Mouse (Mus musculus): ENCODE results near the gene Abhd4.

Abhd4 gene

DNA sequence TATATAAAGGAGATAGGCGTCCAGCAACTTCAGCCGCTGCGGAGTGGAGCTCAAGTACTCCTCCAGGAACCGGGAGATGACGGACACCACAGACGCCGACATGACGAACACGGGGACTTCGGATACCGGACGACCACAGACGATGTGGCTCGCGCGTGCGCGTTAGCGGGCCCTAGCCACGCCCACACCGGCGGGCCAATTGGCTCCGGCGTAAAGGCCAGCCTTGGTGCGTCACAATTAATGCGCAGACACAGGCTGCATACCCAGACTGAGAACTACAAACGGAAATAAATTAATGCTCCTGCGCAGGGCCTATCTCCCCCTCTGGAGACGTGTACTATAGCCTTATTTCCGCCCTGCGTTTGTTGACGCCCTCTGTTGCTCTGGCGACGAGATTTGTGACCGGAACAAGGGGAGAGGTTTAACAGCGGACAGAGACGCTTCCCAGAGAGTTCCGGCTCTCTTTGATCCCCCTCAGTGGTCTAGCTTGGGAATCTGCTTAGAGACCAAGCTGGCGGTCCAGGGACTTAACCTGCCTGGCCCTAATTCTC lies at the start of gene Abhd4, which contains the start of gene Dad1:
Gene Abhd4, plus strand, starts transcription at position 448 of the 551 bp plus-strand sequence.
Gene Dad1, minus strand, starts transcription at position 364 of the 551 bp plus-strand sequence.
- peak; percentile 97 for DNase-seq (ENCODE audit: low read depth)

DNA sequence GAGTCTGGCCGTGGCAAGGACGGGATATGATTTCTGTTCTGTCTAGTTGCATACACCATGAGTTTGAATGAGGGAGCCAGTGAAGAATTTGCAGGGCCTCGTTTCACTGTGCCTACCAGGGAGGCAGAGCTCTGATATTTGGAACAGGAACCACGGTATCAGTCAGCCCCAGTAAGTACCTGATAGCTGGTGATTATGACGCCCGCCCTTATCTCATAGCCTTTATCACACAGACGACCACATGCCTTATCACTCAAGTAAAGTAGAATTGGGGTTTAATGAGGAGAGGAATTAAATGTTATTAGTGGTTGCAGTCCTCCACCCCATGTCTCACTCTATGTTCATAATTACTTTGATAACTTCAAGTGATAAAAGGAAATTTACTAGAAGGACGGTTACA lies 49.7 kb upstream of the Abhd4 start:
- peak; percentile 84 for DNase-seq (ENCODE audit: low read depth)

DNA sequence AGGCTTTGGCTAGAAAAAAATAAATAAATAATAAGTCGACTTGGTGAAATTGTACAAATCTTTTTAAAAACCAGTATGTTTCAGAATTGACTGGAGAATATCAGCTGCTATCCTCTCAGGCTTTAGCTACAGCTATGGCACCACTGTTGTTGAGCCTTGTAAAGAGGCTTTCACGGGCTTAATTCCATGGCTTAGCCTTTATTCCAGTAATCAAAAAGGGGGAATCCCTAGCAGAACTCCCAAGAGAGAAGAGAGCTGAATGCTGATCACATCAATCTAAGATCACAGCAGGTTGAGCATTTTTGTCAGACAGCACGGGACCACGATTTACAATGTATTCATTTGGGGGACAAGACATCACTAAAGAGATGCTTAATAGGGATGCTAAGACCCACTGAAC lies 49.2 kb upstream of the Abhd4 start:
- DNase-seq (ENCODE audit: low read depth), result no peak

DNA sequence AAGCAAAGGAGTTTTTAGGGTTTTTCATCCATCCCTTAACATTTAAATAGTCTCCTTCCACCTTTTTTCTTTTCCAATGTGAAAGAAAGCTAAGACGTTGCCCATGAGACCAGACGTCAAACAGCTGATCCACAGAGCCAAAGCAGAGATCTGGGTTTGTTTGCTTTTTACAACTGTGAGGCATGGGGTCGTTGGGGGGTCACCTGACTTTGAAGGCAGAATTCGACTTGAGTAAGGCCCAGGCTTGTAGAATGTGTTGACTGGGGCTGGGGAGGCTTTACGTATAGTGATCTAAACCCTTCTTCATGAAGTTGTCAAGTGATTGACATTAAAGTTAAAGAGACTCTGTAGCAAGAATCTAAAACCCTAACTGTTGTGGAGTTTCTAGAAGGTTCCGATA lies 48.1 kb upstream of the Abhd4 start:
- peak; percentile 69 for DNase-seq (ENCODE audit: low read depth)

DNA sequence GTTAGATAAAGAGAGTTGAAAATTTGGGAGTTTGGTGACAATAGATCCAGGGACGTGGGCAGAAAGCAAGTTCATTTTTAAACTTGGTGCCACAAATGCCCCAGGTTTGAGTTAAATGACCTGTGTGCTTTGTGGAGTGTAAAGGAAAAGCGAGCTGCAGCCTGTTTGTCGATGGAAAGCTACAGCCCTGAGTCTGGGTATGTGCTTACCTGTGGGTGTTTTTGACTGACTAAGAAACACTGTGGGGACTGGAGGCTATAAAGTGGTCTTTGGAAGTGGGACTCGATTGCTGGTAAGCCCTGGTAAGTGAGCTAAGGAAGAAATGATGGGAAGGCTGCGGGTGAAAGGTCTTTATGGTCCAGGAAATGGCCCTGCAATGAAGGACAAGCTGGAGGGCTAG lies 47.7 kb upstream of the Abhd4 start:
- peak; percentile 71 for DNase-seq (ENCODE audit: low read depth)

DNA sequence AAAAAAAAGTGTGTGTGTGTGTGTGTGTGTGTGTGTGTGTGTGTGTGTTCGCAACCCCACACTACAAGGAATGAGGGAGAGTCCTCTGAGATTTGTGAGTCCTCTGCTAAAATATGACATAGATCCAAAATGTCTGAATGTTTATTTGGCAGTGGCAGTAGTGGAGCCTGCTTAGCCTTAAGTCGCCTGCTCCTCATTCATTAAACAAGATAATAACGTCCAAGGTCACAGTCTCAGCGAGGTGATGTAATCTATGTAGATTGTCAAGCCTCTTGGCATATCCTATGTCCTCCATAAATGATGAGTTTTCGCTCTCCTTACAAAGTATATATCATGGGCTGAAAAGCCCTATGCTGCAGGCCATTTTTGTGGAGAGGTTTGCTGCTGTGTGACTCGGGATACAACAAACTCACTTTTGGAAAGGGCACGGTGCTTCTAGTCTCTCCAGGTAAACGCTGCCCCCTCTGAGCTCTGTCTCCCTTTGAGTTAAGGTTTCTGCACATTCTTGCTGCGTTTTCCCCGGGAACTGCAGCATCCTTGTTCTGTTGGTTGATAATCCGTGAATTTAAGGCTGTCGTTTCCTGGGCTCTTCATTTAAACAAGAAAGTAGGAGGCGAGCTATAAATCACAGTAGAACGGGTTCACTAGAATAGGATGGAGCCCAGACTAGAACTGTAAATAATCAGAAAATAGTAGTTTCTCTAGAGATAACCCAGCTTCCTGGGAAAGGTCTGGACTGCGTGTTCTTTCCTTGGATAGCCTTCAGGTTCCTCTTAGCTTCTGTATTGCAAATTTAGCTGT lies 47.0 kb upstream of the Abhd4 start:
- peak; percentile 63 for DNase-seq (ENCODE audit: low read depth)

DNA sequence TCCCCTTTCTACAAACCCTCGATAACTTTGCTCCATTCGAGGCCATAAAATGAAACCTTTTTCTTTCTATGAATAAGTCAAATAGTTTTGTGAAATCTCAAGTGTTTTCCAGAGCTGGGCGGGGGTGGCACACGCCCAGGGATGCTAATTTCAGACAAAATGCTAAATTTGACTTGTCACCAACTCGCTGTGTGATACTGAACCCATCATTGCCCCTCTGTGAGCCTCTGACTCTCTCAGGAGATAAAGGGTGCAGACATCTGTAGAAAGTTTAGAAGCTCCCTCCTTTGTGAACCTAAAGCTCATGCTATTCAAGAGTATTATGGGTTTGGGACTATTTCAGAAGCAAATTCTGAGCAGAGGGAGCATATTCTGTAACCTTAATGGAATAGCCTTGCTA lies 46.1 kb upstream of the Abhd4 start:
- peak; percentile 69 for DNase-seq (ENCODE audit: low read depth)

DNA sequence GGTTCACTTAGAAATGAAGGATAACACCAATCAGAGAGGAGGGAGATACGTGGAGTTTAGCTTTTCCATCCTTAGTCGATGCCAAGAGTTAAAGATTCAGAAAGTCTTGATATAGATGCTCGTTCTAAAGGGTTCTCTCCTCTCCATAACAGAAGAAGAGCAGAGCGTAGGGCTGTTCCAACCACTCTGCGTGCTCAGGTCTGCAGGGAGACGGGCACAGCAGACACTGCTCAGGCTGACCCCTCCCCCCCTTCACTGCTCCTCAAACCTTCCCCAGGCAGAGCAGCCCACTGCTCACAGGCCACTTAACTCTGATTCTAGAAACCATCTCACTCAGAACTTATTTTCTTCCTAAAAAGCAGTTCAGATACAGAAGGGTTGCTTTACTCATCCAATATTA lies 45.2 kb upstream of the Abhd4 start:
- DNase-seq (ENCODE audit: low read depth), result peak; percentile 72

DNA sequence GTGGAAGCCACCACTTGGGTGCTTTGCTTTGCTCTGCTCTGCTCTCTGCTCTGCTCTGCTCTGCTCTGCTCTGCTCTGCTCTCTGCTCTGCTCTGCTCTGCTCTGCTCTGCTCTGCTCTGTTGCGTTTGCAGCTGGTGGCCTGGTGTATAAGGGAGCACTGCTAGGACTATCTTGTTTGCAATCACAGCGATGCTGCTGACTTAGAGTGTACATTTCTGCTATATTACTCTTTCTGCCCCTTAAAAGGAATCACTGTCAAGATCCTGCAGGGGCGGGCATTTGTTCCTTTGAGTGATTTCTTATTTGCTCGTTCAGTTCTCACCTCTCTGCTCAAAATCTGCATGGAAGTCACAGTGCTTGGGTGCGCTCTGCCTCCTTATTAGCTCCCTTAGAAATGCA lies 44.1 kb upstream of the Abhd4 start:
- DNase-seq (ENCODE audit: low read depth), result no peak

DNA sequence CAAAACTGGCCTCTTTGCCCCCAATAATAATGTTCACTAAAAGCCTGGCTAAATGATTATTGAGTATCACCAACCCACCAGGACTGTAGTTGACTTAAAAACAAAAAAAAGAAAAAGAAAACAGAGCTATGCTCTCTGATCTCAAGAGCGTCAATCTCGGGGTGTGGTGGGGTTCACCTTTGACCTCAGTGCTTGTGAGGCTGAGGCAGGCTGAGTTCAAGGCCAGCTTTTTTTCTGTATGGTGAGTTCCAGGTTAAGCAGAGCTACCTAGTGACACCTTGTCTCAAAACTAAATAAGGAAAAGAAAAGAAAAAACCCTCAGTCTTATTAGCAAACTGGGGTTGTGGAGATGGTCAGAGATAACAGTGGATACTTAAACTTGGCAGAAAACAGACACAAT lies 43.6 kb upstream of the Abhd4 start:
- peak; percentile 75 for DNase-seq (ENCODE audit: low read depth)

DNA sequence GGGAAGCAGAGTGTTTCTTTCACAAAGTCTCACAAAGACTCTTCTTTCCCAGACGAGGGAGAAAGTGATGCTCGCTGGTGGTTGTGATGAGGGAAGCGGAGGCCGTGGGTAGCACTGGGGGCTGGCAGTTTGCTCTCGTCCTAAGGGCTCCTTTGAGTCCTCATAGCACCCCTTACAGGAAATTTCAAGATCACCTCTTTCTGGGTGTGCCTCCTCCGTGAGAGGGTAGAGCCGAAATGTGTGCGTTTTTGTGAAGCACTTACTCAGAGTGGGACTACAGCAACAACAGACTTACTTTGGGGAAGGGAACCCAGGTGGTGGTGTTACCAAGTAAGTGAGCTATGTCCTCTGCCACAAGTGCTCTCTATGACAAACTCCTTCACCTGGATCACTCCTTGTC lies 42.8 kb upstream of the Abhd4 start:
- DNase-seq (ENCODE audit: low read depth), result peak; percentile 82

DNA sequence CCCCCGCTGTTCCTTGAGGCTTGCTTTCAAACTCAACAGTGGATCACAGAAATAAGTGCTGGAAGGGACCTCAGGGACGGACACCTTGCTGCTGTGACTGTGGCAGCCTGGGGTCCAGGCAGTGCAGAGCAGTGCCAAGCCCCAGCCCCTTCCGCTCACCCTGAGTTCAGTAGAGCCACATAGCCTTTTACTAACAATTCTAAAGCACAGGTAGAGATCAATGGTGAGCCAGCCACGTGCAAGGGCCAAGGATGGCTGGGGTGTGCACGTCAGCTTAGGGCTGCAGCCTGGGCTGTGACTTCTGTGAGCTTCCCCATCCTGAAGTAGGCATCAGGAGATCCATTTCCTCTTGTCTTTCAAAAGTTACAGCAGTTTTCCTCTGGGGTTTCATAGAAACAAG lies 42.2 kb upstream of the Abhd4 start:
- peak; percentile 70 for DNase-seq (ENCODE audit: low read depth)

DNA sequence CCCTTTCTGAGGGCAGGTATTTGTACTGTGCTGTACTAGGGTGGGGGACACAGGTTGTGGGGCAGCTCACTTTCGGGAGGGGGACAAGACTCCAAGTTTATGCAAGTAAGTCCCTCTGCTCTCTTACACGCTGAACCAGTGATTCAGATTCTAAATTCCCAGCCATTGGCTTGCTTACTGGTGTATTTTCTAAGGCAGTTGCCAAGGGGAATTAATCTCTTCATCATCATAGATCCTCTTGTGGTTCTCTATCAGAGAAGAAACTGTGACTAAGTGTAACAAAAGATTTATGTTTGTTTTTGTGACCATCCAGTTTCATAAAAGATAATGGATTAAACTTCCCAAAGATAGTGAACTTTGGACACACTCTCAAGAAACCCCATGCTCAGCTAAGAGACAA lies 40.3 kb upstream of the Abhd4 start:
- DNase-seq (ENCODE audit: low read depth), result peak; percentile 76

DNA sequence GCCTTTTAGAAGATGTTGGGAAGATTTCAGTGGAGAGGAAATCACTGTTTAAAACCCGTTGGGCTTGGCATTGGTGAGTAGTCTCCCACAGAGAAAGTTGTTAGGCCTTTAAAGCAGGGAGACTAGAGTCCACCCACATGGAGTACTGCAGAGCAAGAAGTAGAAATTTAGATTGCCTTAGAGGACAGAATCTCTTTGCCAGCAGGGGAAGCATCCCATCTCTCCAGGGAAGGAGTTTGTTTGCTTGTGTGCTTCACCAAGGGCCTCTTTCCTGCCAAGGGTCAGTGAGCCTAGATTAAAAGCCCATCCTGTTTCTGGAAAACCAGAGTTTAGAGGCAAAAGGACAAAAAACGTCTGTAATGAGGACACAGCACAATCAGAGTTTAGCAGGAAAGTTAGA lies 39.5 kb upstream of the Abhd4 start:
- no peak for DNase-seq (ENCODE audit: low read depth)

DNA sequence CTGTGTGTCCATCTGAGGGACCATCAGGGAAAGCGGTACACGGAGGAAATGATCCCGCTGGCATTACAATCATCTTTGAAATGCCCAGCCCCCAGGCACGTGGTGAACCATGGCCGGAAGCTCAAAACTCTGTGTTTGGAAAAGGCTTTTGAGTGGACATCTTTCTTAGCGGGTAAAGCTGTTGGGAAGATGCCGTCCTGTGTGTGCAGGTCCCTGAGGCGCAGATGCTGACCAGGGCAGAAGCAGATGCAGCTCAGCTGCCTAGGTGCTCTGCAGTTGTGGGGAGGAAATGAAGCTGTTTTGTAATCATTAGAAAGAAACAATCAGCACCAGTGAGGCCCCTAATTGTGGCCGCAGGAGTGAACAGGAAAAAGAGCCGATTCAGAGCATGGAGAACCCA lies 39.1 kb upstream of the Abhd4 start:
- no peak for DNase-seq (ENCODE audit: low read depth)

DNA sequence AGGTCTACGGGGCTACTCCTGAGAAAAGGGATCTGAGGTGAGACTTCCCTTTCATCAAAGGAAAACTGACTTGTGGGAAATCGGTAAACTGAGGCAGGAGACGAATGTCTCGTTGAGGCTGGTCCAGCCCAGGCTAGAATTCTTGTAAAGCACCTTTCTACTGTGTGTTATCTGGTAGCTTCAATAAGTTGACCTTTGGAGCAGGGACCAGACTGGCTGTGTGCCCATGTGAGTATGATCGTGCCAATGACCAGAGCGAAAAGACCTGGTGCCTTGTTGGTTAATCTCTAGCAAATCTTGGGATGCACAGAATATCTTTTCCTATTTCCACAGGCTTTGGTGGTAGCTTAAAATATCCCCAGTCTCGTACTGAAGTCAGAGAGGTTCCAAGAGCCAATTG lies 37.9 kb upstream of the Abhd4 start:
- DNase-seq (ENCODE audit: low read depth), result no peak

DNA sequence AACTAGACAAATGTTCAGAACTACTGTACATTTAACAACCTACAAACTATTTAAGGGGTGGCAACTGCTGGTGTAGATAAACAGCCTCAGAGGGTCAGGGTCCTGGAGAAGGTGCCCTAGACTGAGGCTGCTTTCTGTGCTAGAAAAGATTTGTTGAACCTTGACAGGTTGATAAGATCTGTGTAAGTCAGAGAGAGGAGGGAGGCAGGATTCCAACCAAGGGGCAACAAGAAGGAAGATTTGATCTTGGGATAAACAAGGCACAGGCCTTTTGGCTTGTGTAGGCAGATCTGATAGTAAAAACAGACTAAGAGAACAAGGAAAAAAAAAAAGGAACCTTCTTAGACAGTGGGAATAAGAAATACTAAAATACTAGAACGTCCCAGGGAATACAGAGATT lies 35.8 kb upstream of the Abhd4 start:
- peak; percentile 72 for DNase-seq (ENCODE audit: low read depth)

DNA sequence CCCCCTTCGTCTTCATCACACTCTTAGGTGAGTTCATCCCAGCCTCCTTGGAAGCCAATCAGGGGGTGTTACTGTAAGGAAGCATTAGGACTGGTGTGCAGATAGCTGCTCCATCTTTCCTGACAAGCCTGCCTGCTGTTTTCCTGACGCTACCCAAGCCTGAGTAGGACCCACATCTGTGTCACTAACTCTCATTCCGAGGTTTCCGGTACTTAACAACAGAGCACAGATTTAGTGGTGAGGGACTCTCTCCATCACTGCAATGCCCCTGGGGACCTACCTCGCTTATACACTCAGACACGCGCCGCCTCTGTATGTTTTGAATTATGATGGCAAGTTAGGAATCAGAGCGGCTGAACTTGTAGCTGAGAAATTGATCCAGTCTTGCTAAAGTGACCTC lies 35.3 kb upstream of the Abhd4 start:
- DNase-seq (ENCODE audit: low read depth), result peak; percentile 87

DNA sequence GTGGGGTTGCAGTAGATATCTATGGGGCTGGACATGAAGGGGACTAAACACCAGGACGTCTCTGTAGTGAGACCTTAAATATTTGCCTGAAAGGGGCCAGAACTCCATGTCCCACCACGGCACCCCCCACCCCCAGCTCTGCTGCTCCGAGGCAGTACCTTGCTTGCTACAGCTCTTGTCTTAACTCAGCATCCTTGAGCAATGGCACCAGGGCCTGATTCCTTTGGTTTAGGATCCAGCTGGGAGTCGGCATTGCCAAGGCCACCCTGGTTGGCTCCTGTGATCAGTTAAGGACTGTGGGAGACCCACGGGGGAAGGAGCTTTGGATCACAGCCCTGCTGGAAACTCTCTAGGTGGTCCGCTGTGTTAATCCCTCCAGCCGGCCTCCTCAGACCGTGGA lies 34.7 kb upstream of the Abhd4 start:
- peak; percentile 67 for DNase-seq (ENCODE audit: low read depth)

DNA sequence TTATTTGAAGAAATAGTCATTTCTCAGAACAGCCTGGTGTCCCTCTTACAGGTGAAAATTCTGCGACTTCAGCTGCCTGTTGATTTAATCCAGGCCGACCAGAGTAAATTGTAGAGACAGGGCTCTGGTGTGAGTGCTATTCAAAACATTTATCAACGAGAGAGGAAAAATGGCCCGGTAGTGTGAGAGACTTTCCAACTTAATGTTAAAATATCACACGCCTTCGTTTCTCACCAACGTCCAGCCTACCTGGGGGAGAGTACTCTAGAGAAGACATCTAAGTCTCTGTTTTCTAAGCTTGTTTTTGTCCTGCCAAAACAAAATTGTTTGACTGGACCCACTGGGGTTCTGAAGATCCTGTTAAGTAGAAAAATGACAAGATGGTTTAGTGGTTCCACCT lies 34.1 kb upstream of the Abhd4 start:
- peak; percentile 69 for DNase-seq (ENCODE audit: low read depth)

DNA sequence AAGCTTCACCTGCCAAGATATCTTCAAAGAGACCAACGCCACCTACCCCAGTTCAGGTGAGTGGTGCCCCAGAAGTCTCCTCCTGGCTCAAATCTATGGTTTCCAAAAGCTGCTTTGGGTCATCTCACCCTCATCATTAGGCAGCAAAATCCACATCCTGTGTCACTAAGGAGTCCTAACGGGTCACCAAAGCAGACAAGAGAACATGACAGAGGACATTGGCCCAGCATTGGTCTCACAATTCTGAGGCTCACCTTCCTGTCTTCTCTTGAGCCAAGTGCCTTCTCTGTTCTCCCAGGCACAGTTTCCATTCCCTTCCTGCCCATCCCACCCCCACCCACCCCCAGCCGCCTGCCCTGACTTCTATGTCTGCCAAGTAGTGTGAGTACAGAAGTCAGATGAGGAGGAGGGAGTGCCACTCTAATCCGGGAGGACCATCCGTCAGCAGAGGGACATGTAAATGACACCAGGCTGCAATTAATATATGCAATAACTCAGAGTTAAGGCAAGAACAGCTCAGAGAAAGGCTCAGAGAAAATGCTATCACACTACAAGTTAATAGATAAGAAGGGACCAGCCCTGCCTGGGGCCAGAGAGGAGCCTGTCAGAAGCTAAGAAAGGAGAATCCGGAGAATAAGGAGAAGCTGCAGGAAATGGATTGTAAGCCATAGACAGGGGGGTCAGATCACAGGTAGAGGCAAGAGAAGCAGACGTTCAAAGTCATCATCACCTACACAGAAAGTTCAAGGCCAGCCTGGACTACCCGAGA lies 33.1 kb upstream of the Abhd4 start:
- peak; percentile 71 for DNase-seq (ENCODE audit: low read depth)

DNA sequence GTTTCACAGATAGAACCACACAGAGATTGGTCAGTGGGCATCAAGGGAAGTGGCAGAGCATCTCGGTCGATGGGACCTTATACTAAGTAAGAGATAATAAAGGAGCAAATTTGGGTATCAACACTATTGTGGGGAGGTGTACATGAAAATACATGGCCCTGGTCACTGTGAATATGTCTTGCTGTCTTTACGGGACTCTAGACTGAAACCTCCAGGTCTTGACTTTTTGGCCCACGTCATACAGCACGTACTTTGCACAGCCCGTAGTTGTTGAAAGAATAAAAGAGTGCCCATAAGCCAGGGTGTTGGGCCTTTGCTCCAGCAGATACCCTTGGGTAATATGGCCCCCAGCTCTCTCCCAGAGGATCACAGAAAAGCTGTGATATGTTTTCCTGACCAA lies 32.3 kb upstream of the Abhd4 start:
- DNase-seq (ENCODE audit: low read depth), result peak; percentile 84

DNA sequence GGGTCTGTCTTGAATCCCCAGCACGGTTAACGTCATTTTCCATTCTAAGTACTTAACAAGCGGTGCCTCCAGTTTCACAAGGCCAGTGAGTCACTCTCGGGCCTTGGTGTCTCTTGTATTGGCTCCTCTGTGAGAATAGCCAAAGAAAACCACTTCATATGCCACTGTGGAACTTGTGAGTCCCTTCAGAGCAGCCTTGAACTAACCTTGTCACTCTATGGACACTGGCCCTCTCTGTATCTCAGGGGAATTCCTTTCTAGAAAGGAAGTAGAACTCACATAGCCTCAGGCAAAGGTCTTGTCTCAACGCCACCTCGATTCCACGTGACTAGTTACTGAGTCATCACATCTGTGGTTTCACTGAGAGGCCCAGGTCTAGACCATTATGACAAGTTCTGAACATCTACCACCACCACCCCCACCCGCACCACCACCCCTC lies 31.7 kb upstream of the Abhd4 start:
- peak; percentile 97 for DNase-seq (ENCODE audit: low read depth)

Measured in induced T-regulatory cell, adult 2 months (primary cell).